Mouse (Mus musculus): ENCODE measurements around the gene Kif3b.

Kif3b gene

DNA sequence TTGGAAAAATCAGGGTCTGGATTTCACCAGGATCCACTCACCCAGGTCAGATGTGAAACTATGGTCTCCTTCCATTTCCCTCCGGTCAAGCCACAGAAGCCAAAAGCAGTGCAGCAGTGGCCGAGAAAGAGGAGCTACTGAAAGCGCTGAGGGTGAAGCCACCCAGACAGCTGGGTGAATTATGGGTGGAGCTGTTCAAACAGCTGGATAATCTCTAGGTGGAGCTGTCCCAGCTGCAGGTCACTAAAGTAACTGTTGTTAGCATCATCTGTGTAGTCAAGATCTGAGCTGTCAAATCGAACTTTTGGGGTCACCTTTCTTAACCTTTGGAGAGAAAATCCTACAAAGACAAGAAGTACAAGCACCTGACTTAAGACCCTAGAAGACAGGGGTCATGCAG is 7.2 kb downstream of the Kif3b start:
- DNase-seq (ENCODE audit: low spot score), result no peak

DNA sequence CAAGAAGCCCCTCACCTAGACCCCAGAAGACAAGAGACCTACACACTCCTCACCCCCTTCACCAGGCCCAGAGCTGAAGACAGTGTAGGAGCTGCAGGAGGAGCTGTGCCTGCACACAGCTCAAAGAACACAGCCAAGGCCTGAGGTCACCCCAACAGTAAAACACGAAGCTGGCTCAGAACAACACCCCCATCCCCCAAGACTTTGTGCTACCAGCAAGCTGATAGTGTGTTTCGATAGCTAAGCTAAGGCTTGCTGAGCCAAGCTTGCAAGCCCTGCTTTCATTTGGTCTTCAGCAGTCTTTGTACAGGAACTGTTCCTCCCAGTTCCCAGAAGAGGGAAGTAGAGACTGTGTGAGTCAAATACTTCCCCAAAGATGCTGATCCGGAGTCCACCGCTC is 7.7 kb downstream of the Kif3b start:
- no peak for DNase-seq (ENCODE audit: low spot score)

DNA sequence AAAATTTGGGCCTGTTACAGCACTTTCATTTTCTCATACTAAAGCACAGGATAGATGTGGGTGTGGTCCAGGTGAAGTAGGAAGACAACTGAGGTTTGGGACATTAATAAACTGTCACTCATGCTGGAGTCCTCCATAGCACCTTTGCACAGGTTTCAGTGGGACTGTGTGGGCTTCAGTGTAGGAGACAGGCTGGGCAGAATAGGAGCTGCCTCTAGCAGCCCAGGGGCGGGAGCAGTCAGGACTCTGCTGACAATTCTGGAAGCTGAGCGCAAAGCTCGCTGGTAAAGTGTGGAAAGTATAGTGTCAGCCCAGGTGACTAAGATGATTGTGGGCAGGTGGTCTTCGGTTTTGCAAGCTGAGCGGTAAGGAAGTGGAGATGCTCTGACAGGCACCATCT is 9.9 kb downstream of the Kif3b start:
- DNase-seq (ENCODE audit: low spot score), result no peak

DNA sequence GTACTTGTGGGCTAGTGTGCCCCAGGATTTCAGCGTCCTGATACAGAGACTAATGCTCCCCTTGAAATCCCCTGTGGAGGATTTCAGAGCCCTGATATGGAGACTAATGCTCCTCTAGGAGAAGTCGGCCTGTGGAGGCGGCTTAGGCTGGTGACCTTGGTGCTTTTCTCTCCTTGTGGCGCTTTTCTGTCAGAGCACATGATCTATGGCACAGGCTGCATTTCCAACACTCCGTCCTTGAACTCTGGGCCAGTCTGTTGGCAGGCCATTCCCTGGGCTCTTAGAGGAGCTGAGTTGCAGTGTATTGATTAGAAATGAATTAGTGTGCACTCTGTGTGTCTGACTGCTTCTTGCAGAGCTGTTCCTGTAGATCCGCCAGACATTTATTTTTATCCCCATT is 14.0 kb downstream of the Kif3b start:
- peak; percentile 63 for DNase-seq (ENCODE audit: low spot score)

DNA sequence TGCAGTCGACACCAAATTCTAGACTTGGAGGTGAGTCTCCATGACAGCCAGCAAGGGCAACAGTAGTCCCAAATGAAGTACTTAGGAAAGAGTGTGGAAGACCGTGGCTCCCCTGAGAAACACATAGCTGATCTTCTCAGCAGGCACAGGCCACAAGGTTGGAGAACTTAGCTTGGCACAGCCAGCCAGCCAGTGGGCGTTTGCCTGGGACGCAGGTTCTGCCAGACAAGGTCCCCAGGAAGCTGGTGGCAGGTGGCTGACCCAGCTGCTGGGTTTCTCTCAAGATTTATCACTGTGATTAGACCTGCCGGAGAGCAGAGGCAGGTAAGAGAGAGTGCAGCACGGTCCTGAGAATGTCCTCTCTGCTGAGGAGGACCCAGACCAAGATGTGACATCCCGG is 17.4 kb downstream of the Kif3b start:
- no peak for DNase-seq (ENCODE audit: low spot score)

DNA sequence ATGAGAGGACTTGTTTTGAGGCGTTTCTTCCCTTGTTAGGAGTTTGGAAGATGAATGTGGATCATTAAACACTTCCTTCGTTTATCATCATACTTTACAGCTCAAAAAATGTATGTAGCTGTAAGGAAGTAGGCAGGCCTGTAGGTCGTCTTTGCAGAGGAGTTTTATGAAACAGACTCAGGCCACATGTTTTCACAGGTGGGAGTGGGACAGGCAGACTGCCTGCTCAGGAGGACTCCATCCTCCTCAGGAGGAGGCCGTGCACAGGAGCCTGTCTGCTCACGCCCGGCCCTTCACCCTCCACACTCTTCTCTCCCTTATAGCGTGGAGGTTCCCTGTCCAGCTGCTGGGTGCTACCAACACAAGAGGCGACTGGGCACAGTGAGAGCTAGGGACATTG is 17.9 kb downstream of the Kif3b start:
- DNase-seq (ENCODE audit: low spot score), result no peak

DNA sequence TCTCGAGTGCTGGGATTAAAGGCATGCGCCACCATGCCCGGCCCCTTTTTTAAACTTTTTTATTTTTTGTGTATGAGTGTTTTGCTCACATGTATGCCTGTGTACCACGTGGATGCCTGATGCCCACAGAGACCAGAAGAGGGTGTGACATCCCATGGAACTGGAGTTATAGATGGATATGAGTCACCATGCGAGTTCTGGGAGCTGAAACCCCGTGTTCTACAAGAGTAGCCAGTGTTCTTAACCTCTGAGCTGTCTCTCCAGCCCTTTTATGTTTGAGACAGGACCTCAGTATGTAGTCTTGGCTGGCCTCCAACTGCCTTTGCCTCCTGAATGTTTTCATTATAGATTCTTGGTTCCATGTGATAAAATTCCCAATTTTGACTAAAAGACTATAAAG is 19.0 kb downstream of the Kif3b start:
- no peak for DNase-seq (ENCODE audit: low spot score)

DNA sequence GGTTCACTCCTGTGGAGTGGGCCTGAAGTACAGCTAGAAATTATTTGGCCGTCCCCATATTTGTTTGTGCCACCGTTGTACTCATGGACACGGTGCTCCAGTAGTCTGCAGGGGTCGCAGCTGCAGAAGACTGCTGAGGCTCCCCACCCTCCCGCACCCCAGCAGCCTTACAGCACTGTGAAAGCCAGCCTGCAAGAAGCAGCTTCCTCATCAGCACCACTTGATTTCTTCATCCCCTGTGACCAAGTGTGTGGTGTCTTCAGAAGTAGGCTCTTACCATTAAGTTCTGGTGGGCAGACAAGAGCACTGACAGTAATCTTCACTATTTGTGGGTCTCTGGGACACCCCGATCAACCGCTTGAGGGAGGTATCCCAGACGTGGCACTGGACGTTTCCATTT is 21.7 kb downstream of the Kif3b start:
- DNase-seq (ENCODE audit: low spot score), result no peak

DNA sequence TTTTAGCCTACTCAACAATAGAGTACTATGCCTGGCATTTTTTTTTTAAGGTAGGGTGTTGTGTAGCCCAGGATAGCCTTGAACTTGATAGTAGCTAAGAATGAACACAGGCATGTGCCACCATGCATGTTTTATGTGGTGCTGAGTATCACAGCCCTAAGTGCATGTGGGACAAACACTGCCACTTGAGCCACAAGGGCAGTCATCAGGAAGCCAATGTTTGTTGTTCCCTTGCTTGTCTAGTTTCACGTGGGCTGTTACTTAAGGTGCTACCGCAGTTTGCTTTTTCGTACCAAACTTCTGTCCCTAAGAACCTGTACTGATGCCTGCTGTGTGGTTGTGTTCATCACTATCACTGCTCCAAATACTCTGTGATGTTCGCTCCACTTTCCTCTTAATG is 27.2 kb downstream of the Kif3b start:
- no peak for DNase-seq (ENCODE audit: low spot score)

DNA sequence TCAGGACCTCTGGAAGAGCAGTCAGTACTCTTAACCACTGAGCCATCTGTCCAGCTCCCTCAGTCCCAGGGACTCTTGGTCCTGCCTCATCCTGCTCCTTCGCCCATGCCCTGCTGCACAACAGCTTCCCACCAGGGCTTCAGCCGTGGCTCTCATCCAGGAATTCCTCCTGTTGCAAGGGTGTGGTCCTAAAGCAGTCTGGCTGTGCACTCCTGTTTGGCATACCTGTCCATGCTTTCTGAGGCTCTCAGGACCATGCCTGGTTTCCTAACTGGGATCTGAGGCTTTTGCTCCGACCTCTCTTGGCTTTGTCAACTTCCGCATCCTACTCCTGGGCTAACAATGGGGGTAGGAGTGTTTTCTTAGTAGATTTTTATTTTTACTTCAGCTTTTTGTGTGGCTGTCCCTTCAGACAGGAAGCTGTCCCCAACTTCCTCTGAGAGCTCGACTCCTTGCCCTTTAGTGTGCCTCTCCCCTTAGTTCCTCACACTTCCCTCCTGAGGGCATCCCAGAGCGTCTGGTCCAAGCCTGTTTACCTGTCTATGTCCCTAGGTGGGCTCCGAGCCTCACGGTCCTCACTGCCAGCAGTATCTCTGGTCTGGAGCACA is 27.9 kb downstream of the Kif3b start:
- DNase-seq (ENCODE audit: low spot score), result no peak

DNA sequence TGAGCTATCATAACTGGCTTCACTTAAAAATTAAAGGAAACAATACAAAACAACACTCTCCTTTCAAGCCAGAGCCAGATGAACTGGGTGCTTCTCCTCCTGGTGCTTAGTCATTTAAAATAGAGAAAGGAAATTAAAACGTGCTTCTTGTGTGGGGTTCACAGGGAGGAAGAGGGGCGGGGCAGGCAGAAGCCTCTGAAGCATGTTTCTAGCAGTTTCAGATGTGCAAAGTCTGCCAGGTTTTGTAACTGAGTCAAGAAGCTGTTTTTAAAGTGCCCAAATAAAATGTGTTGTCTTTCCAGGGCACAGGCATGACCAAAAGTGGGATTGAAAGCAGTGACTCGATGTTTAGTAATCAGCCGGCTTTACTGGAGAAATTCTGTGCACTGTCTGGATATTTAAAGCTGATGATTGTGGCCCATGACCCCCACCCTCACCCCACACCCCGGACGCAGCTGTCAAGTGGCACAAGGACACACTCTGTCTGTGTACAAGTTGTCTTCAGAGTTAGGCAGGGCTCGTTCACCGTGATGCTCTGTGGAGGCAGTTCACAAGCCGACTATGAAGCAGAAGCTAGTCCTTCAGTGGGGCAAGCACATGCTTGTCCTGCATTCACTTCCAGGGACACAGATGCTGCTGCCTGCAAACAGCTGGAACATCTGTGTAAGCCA is 34.6 kb downstream of the Kif3b start:
- DNase-seq (ENCODE audit: low spot score), result no peak

DNA sequence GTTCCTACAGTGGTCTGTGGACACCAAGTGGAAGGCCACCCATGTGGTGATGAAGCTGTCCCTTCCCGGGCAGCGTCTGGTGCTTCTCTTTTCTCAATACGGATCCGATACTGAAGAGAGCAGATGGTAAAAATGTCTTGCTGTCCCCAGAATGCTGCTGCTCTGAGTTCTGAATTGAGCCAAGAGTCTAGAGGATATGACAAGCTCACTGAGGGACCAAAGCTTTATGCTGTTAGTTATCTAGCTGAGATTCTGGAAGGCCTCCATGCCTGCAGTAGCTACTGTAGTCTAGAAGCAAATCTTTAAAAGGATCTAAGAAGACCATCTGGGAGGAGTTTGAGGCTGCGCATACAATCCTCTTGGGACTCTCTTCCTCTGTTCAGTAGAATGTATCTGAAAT is 41.1 kb downstream of the Kif3b start:
- DNase-seq (ENCODE audit: low spot score), result no peak

DNA sequence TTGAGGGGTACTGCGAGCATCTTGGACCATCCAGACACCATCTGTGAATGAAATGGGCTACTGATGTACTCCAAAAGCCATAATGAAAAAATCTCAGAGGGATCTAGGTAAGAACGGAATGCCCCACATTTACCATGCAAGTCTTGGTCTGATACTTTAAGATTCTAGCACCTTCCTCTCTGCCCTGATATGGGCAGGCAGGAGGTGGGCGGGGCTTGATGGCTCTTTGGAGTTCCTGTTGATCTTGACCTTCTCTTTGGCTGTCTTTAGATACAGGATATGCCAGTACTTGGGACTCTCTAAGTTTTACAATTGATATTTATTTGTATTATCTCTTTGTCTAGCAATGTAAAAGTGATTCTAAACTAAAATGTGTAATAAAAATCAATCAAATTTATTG is 41.8 kb downstream of the Kif3b start:
- DNase-seq (ENCODE audit: low spot score), result peak; percentile 48

DNA sequence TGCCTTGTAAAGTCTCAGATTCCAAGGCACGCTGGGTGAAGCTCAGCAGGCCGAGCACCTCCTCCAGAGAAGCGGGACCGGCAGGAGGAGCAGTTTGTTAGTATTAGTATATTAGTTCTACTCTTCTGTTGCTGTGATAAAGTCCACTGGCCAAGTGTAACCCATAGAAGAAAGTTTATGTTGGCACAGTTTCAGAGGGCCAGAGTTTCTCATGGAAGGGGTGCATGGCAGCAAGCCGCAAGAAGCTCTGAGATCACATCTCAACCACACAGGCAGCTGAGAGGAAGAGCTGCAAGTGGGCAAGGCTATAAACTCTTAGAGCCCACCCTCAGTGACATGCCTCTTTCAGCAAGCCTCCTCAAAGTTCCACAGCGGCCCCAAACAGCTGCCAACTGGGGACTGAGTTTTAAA is 42.6 kb downstream of the Kif3b start:
- DNase-seq (ENCODE audit: low spot score), result no peak

DNA sequence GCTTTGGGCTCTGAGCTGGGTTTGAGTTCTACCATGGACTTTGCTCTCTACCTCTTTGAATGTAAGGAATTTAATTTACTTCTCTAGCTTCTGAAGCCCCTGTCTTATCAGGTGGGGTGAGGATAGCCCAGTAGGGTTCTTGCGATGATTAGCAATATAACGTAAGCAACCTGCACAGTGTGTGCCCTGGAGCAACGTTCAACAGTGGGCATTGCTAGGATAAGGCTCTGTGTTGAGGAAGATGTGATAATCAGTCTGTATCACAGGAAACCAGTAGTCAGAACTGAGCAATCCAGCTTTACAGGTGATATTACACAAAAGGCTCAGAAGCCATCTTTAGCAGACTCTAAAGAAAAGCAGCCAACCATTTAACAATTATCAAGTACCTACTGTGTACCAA is 43.1 kb downstream of the Kif3b start:
- no peak for DNase-seq (ENCODE audit: low spot score)

DNA sequence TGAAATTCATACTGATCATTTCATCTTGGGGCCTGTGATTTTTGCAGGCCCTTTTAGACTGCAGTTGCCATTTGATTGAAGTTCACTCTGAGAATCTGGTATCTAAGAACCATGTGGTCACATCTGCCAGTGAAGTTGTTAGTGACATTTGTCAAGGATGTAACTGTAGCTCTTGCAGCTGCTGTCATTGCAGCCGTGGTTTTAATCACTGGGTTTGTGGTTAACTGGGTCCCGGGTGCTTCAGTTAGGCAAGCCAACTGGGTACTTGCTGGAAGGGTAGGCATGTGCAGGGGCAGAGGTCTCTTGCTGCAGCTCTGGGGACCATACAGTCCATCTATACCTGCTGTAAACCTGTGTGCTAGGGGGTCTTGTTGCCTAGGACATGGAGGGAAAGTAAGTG is 44.9 kb downstream of the Kif3b start:
- no peak for DNase-seq (ENCODE audit: low spot score)

DNA sequence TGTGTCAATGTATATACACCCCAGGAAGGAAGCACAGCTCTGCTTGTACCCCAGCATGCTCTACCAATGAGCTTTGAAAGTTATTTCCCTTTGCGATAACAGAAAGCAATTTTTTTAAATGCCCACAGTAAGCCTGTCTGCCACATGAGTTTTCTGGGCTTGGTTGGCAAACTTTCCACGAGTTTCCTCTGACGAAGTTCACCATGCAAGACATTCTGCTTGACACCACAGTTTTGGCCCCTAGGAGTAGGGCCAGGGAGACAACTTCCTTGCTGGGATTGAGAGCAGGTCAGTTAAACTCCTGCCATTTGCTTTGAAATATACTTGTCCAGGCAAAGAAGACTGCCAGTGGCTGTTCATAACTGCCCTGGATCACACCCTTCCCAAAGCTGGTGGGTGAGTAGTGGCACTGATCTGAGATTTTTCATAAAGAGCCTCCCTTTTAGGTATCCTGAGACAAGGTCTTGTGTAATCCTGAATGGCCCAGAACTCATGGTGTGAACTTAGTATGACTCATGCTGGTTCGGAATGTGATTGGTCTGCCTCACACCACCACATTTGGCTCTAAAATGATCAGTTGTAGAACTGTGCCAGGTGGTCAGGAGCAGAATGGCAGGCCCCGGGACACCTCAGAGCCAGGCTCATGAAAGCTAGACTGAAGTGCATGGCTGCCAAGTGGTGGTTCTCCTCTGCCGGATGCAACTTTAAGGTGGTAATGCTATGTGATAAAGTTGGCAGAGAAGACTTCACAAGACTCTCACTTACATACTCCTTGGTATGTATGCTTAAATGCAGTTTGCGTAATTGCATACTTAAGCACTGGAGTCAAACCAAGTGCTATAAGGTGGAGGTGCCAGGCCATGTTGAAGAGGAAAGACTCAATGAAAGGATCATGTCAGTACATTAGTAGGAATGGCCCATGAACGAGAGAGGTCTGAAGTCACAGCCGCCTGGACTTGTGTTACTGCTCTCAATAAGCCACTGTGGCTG is 47.4 kb downstream of the Kif3b start:
- DNase-seq (ENCODE audit: low spot score), result no peak

DNA sequence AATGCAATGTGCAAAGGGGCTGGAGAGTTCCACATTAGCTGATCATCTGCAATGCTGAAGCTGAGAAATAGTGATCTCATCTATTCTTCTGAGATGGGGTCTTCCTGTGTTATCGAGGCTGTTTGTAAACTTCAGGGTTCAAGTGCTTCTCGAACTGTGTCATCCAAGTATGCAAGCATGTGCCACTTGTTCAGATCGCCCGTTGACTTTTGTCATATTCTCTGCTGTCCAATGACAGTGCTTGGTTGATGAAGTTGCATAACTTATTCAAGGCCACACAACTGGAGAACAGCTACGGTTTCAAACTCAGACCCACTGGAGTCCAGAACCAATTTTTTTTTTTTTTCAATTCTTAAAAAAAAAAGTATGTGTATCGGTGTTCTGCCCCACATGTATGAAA is 51.0 kb downstream of the Kif3b start:
- DNase-seq (ENCODE audit: low spot score), result no peak

DNA sequence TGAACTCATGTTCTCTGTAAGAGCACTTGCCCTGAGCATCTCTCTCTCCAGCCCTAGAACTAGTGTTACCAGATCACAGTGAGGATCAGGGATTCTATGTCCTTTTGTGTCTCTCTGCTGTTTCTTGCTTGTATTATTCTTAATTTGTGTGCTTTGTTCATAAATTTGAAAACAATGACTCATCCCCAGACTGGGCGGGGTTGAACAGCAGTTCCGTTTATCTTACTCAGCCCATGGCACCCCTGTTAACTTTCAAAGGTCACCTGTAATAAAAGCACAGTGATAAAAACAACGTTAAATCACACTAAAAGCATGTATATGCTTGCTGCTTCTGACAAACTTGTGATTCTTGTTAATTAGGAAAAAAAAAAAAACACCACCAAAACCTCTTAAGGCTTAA is 51.4 kb downstream of the Kif3b start:
- DNase-seq (ENCODE audit: low spot score), result no peak

DNA sequence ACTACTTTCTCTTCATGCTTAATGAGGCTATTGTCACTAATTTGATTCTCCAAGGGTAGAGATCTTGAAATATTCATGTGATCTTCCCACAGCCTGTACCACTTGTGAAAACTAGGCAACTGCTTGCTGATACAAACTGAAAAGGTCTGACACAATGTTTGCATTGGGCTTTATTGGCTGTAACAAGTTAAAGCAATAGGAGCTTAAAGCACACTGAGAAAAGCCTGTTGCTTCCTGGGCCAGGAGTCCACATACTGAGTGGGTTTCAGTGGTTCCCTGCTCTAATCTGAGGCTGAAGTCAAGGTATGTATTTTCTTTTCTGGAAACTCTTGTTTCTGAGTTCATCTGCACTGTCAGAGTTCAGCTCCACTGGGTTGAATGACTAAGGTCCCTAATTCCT is 52.0 kb downstream of the Kif3b start:
- DNase-seq (ENCODE audit: low spot score), result no peak

DNA sequence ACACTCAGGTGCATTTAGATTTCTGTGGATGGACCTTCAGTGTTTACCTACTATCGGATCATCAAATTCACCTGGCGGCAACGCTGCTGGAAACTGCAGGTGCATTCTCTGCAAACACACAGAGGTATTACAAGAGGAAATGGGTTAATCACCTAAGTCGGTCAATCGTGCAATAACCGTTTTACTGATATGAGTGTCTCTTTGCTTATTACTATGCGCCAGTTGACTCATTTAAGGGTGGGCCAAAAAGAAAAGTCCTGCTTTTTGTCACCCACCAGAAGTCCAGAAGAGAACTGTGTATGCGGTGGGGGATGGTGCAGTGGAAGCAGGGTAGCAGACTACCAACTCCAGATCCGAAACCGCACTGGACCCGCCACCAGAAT is 53.8 kb downstream of the Kif3b start:
- no peak for DNase-seq (ENCODE audit: low spot score)

DNA sequence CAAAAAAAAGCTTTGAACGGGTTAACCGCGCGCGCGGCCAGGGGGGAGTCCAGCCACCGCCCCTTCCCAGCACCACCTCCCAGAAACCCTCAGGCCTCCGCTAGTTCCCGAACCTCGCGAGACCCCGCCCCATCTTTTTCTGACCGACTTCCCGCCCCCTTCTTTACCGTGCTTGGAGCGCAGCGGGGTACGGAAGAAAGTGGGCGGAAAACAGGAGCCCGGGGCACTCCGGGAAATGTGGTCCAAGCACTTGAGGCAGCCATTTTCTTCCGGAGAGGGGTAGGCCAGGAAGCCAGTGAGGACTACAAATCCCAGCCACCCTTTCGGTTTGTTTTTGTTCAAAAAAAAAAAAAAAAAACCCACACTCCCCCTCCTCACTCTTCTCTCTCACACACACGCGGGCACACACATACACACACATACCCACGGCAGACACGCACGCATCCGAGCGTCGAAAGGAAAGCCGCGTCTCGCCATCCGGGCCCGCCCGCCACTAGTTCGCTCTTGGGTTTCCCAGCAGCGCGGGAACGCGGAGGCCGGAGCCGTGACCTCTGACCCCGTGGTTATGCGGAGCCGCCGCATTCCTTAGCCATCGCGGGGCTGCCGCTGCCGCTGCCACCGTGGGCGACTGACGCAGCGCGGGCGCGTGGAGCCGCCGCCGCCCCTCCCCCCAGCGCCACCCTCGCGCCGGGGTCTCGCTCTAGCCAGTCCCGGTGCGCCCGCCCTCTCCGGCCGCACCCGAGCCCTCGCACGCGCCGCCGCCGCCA is 54.4 kb downstream of the Kif3b start, which contains the start of gene Asxl1:
Asxl1 (plus strand) TSS at position 376 of the 767 bp plus-strand sequence.
- DNase-seq (ENCODE audit: low spot score), result peak; percentile 96
